Mouse (Mus musculus) stomach, postnatal 0 days (tissue): Measurements from ENCODE around the gene Abcb9. TPM values are rescaled to one million over a fixed set of nuclear protein-coding genes. Genes with fewer than 3 reads are reported as not detected.

Experiments used
- ATAC-seq: fragments of 200-750 bp; cut with Nextera tagmentation; 2 replicates; pipeline ENCODE4 v1.8.0; 2017; ENCODE audit not compliant: low FRiP score, low TSS enrichment
- DNase-seq: peaks from one replicate; pipeline ENCODE4 v3.0.0-alpha.2; 2016; ENCODE audit warnings: low spot score
- H3K27ac ChIP-seq: fragments of 300-500 bp; sonication (generic); replicated peaks from 2 replicates; pipeline ENCODE4 v1.5.1; 2014; ENCODE audit warnings: mild to moderate bottlenecking, control low read depth
- H3K27me3 ChIP-seq: fragments of 300-500 bp; sonication (generic); 2 replicates; pipeline ENCODE4 v1.6.1; 2014; ENCODE audit warnings: low read length; ENCODE audit not compliant: control insufficient read depth, insufficient read depth
- H3K36me3 ChIP-seq: fragments of 300-500 bp; sonication (generic); 2 replicates; pipeline ENCODE4 v1.6.1; 2014; ENCODE audit warnings: low read length, mixed read lengths; ENCODE audit not compliant: control insufficient read depth, insufficient read depth
- H3K4me1 ChIP-seq: fragments of 300-500 bp; sonication (generic); replicated peaks from 2 replicates; pipeline ENCODE4 v1.6.1; 2014; ENCODE audit warnings: antibody characterized with exemption; ENCODE audit not compliant: control insufficient read depth, insufficient read depth
- H3K4me2 ChIP-seq: fragments of 300-500 bp; sonication (generic); replicated peaks from 2 replicates; pipeline ENCODE4 v1.6.1; 2014; ENCODE audit warnings: low read depth, mild to moderate bottlenecking, control low read depth, moderate library complexity
- H3K4me3 ChIP-seq: fragments of 300-500 bp; sonication (generic); 2 replicates; pipeline ENCODE4 v1.5.1; 2014; ENCODE audit warnings: low read depth, low read length, control low read depth
- H3K9ac ChIP-seq: fragments of 300-500 bp; sonication (generic); 2 replicates; pipeline ENCODE4 v1.6.1; 2014; ENCODE audit warnings: mild to moderate bottlenecking, low read length, control low read depth, mixed read lengths
- H3K9me3 ChIP-seq: fragments of 300-500 bp; sonication (generic); 2 replicates; pipeline ENCODE4 v1.6.1; 2016; ENCODE audit warnings: low read length; ENCODE audit not compliant: control insufficient read depth
- CTCF ChIP-seq: IDR thresholded peaks from 2 replicates; pipeline ENCODE4 v1.5.1; 2016; ENCODE audit warnings: antibody characterized with exemption, low read depth, mild to moderate bottlenecking, moderate library complexity
- EP300 ChIP-seq: optimal IDR thresholded peaks from 2 replicates; pipeline ENCODE3; 2016; ENCODE audit warnings: antibody characterized with exemption
- WGBS: fragments of 180-500 bp; shearing (Covaris S2); extraction: QIAGEN DNeasy Blood & Tissue Kit; methylation state at CpG from one replicate; pipeline ENCODE4 v1.1.7; 2014; 5-methylcytosine and 5-hydroxymethylcytosine counted together
- polyA plus RNA-seq: library from polyadenylated mRNA; unstranded; fragments of >200 nt; fragmentation: Nextera tagmentation; extraction: Ambion mirVana; gene quantifications from 2 replicates; pipeline ENCODE4 v1.2.1, GENCODE M21; 2015

The Abcb9 gene
- polyA plus RNA-seq, 1 experiment from 2014 or later = 7.7 TPM

GRCm38 (mm10) chr5:124091951-124092406 lies 3.6 kb downstream of the Abcb9 start:
- peak overlapping the region; percentile 65 for H3K27ac ChIP-seq
- ATAC-seq = peak; percentile 75
- 40% methylated on average over 9 of the region's 9 CpGs for WGBS

GRCm38 (mm10) chr5:124089868-124090267 lies 5.7 kb downstream of the Abcb9 start:
- no peak overlapping the region for H3K4me3 ChIP-seq
- no peak for TF ChIP-seq EP300
- 0 out of 2 replicates have a peak overlapping the region, but pooled peaks have one; percentile 4 for H3K9ac ChIP-seq
- no peaks in the 10 kb centered on the region for H3K27me3 ChIP-seq
- H3K4me1 ChIP-seq = peaks cover 4% of the 10 kb centered on the region
- WGBS = 85% methylated on average over 22 of the region's 23 CpGs
- H3K36me3 ChIP-seq = no peaks in the 10 kb centered on the region
- no peak for ATAC-seq
- DNase-seq = no peak
- no peak overlapping the region for H3K4me2 ChIP-seq
- no peaks in the 10 kb centered on the region for H3K9me3 ChIP-seq
- H3K27ac ChIP-seq = no peak overlapping the region

More at GRCm38 (mm10) chr5:124091951-124092406, 3.6 kb downstream of the Abcb9 start:
- DNase-seq = peak; percentile 91
- Histone ChIP-seq H3K27me3 (no peaks in the 10 kb centered on the region), H3K9ac (no peak overlapping the region), H3K36me3 (no peaks in the 10 kb centered on the region), H3K4me3 (no peak overlapping the region), H3K4me1 (peaks cover 4% of the 10 kb centered on the region), H3K4me2 (no peak overlapping the region), H3K9me3 (no peaks in the 10 kb centered on the region)
- TF ChIP-seq EP300 (no peak), CTCF (no peak)

- Histone ChIP-seq H3K4me1 (no peaks in the 10 kb centered on the region; the same call in 1 of the 2 replicates), H3K4me3 (no peak overlapping the region), H3K27me3 (no peaks in the 10 kb centered on the region), H3K9ac (no peak overlapping the region), H3K27ac (no peak overlapping the region), H3K4me2 (no peak overlapping the region), H3K36me3 (no peaks in the 10 kb centered on the region), H3K9me3 (no peaks in the 10 kb centered on the region)
- WGBS = 79% methylated on average over 4 of the region's 4 CpGs
- DNase-seq = no peak
- TF ChIP-seq CTCF = no peak
- no peak for TF ChIP-seq EP300
- ATAC-seq = no peak
Observed at GRCm38 (mm10) chr5:124086876-124087275, 8.7 kb downstream of the Abcb9 start.

- Histone ChIP-seq H3K9ac (no peak overlapping the region), H3K27me3 (no peaks in the 10 kb centered on the region), H3K4me3 (no peak overlapping the region), H3K4me1 (no peaks in the 10 kb centered on the region), H3K4me2 (no peak overlapping the region), H3K9me3 (no peaks in the 10 kb centered on the region), H3K27ac (no peak overlapping the region), H3K36me3 (no peaks in the 10 kb centered on the region)
- no peak for DNase-seq
- WGBS = 72% methylated on average over 3 of the region's 3 CpGs
- no peak for TF ChIP-seq CTCF
- TF ChIP-seq EP300 = no peak
- no peak for ATAC-seq
Observed at GRCm38 (mm10) chr5:124085513-124085912, 10.1 kb downstream of the Abcb9 start.

- Histone ChIP-seq H3K27me3 (no peaks in the 10 kb centered on the region), H3K9ac (no peak overlapping the region), H3K9me3 (no peaks in the 10 kb centered on the region), H3K4me2 (no peak overlapping the region), H3K36me3 (no peaks in the 10 kb centered on the region), H3K4me3 (no peak overlapping the region; the same call in 1 of the 2 replicates), H3K27ac (peak overlapping the region; percentile 83), H3K4me1 (no peaks in the 10 kb centered on the region)
- 36% methylated on average over 11 of the region's 11 CpGs for WGBS
- DNase-seq (peak; percentile 88), ATAC-seq (peak; percentile 46)
- TF ChIP-seq CTCF (peak; percentile 99), EP300 (no peak)
Observed at GRCm38 (mm10) chr5:124084588-124085173, 10.9 kb downstream of the Abcb9 start.

GRCm38 (mm10) chr5:124083850-124084587 lies 11.6 kb downstream of the Abcb9 start:
- ATAC-seq (peak; percentile 82), DNase-seq (peak; percentile 92)
- peaks cover 4% of the 10 kb centered on the region; the same call in 1 of the 2 replicates for H3K4me1 ChIP-seq
- H3K4me3 ChIP-seq = no peak overlapping the region
- peak overlapping the region; percentile 23; the same call in 1 of the 2 replicates for H3K9ac ChIP-seq
- H3K9me3 ChIP-seq = no peaks in the 10 kb centered on the region
- TF ChIP-seq CTCF (0 out of 2 replicates have a peak, but pooled peaks have one; percentile 21), EP300 (no peak)
- H3K27ac ChIP-seq = peak overlapping the region; percentile 83
- H3K27me3 ChIP-seq = no peaks in the 10 kb centered on the region
- 82% methylated on average over 14 of the region's 14 CpGs for WGBS
- no peak overlapping the region for H3K4me2 ChIP-seq
- no peaks in the 10 kb centered on the region for H3K36me3 ChIP-seq
